Mouse (Mus musculus) brain, embryonic 14.5 days (tissue): ENCODE results near the gene Rpl10-ps3.

Source experiments
- CTCF ChIP-seq: fragments of 200-500 bp; IDR thresholded peaks from 2 replicates; pipeline ENCODE4 v1.5.1; 2012; ENCODE audit warnings: inconsistent platforms, mild to moderate bottlenecking, moderate library complexity, borderline replicate concordance; ENCODE audit not compliant: insufficient read depth, insufficient read length; ENCODE audit errors: extremely low read depth
- POLR2A ChIP-seq: fragments of 200-500 bp; IDR thresholded peaks from 2 replicates; pipeline ENCODE4 v1.6.1; 2012; ENCODE audit warnings: mild to moderate bottlenecking, inconsistent platforms, borderline replicate concordance; ENCODE audit not compliant: poor library complexity, insufficient read depth, insufficient read length, severe bottlenecking; ENCODE audit errors: extremely low read depth

- TF ChIP-seq POLR2A: no peak
- no peak for TF ChIP-seq CTCF
Measured at GRCm38 (mm10) chr9:50350571-50350970, 5.8 kb upstream of the Rpl10-ps3 start.
